Mouse (Mus musculus) layer of hippocampus, postnatal 36 days (tissue): Measurements from ENCODE around the gene Cryba2. TPM values are rescaled to one million over a fixed set of nuclear protein-coding genes. Genes with fewer than 3 reads are reported as not detected.

Source experiments
- DNase-seq, 2 experiments: peaks; one replicate each; pipeline ENCODE4 v3.0.0; 2022
- microRNA-seq, 2 experiments: library from miRNA; unstranded; fragments of <30 nt; microRNA quantifications; one replicate each; pipeline ENCODE4 v1.2.0; 2021
- total RNA-seq, 2 experiments: library from RNA; stranded (reverse); gene quantifications; 2 replicates each; pipeline ENCODE4 v1.2.3; 2021

The Cryba2 gene
- total RNA-seq, 2 experiments from 2014 or later, result not detected

- DNase-seq, result no peak
These were observed 44.0 kb downstream of the Cryba2 start for GRCm38 (mm10) chr1:74848946-74849345.

- DNase-seq, result no peak
These were observed 46.6 kb downstream of the Cryba2 start for GRCm38 (mm10) chr1:74846341-74846740.

GRCm38 (mm10) chr1:74843090-74843489, 49.9 kb downstream of the Cryba2 start:
- no peak for DNase-seq

Small RNA genes lying within 50 kb of the gene (microRNA-seq; reads per million reads assigned to microRNA genes)
- 303 to 396 reads per million in 2 experiments for gene Mir375

Other genes starting within 250 kb of the Cryba2 start
- gene Ttll4, start 231.4 kb downstream of the Cryba2 start, total RNA-seq, result 10 to 100 TPM; 27.1 to 29.0 TPM
- 1 to 10 TPM; 1.5 to 1.7 TPM for gene Cyp27a1, start 179.6 kb downstream of the Cryba2 start, total RNA-seq
- not detected for gene Prkag3, start 143.9 kb downstream of the Cryba2 start, total RNA-seq
- gene Wnt6, start 121.3 kb downstream of the Cryba2 start, total RNA-seq, result under 1 TPM; 0.30 to 0.81 TPM
- 1 to 10 TPM; 1.8 to 2.6 TPM for gene Wnt10a, start 101.6 kb downstream of the Cryba2 start, total RNA-seq
- gene Cdk5r2, start 38.2 kb downstream of the Cryba2 start, total RNA-seq, result 100 to 1,000 TPM; 194 to 207 TPM
- gene Fev, start 7.7 kb downstream of the Cryba2 start, total RNA-seq, result not detected
- gene Cfap65, start 42.5 kb upstream of the Cryba2 start, total RNA-seq, result 1 to 10 TPM; 1.5 to 1.8 TPM
- under 1 TPM; 0.30 to 0.32 TPM for gene Ihh, start 58.5 kb upstream of the Cryba2 start, total RNA-seq
- gene Nhej1, start 232.1 kb upstream of the Cryba2 start, total RNA-seq, result 1 to 10 TPM; 2.1 to 2.7 TPM
- gene Slc23a3, start 240.7 kb upstream of the Cryba2 start, total RNA-seq, result under 1 TPM; 0.23 to 0.27 TPM
- gene Cnppd1, start 249.6 kb upstream of the Cryba2 start, total RNA-seq, result 10 to 100 TPM; 26.9 to 33.0 TPM
- gene Retreg2, start 249.6 kb upstream of the Cryba2 start, total RNA-seq, result 100 to 1,000 TPM; 177 to 178 TPM